ENCODE assay signal across 8 mouse cellular contexts in the genomic region with DNA sequence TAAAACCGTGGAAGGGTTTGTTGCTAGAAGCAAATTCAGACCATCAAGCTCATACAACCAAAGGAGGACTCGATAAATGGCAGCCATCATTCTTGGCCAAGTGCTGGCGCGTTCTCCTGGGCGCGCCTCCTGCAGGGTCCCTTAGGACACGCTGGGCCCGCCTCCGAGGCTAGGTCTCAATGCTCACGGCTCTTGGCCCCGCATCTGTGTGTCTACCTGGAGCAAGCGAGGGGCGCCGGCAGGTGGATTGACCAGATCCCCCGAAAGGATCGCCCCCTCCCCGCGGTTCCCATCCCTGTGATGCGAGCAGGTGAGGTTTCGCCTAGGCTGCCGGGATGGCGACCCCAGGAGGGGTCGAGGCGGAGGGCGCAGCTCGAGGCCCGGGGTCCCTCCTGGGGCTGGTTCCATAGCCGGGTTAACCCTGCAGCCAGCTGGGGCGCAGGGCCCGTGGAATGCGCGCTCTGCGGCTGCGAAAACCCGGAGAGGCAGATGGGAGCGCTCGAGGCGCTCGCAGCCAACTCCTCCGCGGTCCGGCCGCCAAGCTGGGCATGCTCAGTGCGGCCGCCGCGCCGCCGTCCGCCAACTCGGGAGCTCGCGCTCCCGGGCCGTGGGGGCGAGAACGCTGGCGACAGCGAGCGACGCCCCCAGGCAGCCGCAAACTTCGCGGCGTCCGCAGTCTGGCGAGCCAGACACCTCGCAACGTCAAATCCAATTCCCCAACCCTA. TPM values are rescaled to one million over a fixed set of nuclear protein-coding genes. Genes with fewer than 3 reads are reported as not detected.
A peak's percentile ranks its signal among the peaks of the same experiment; 100 is the strongest.
DNase-seq lines count a peak whose midpoint lies in the region; ATAC-seq and TF ChIP-seq lines count a peak whose summit lies in the region.

Med12l (plus strand) TSS at position 555 of the 725 bp plus-strand sequence.

- H3K4me2 ChIP-seq in forebrain, embryonic 12.5 days = peak within 1 kb of the TSS; percentile 96
- peak within 1 kb of the TSS; percentile 59 for H3K4me2 ChIP-seq in liver, embryonic 14.5 days (ENCODE audit: low read depth)

- no peaks in the 10 kb centered on the region for H3K36me3 ChIP-seq in E14TG2a.4 (ENCODE audit: insufficient read depth, low read length)
- H3K36me3 ChIP-seq in forebrain, embryonic 12.5 days (replicated peaks) = no peaks in the 10 kb centered on the region
- no peaks in the 10 kb centered on the region for H3K36me3 ChIP-seq in liver, embryonic 14.5 days (replicated peaks; ENCODE audit: control insufficient read depth, insufficient read depth, low read depth)

- TF ChIP-seq EP300 in liver, embryonic 14.5 days (IDR thresholded peaks at IDR 0.05; ENCODE audit: low read depth) = no peak

- peak within 1 kb of the TSS; percentile 96 for H3K27ac ChIP-seq in forebrain, embryonic 12.5 days
- H3K27ac ChIP-seq in liver, embryonic 14.5 days = no peak within 1 kb of the TSS
- peak within 1 kb of the TSS; percentile 67 for H3K27ac ChIP-seq in olfactory bulb, adult 2 months (ENCODE audit: insufficient read depth, low read depth, low read length)

- no peak for TF ChIP-seq CTCF in E14TG2a.4 (conservative IDR thresholded peaks at IDR 0.05; ENCODE audit: low read length)
- no peak for TF ChIP-seq CTCF in liver, embryonic 14.5 days (IDR thresholded peaks at IDR 0.05; ENCODE audit: low read depth)
- no peak for TF ChIP-seq CTCF in olfactory bulb, adult 2 months (IDR thresholded peaks at IDR 0.05; ENCODE audit: insufficient read depth, low read depth, low read length)

- DNase-seq in brain, embryonic 18.5 days (ENCODE audit: low read depth, low spot score) = peak; percentile 57
- peak; percentile 75 to 78 for DNase-seq in heart, postnatal 10 days
- peak; percentile 77 for DNase-seq in layer of hippocampus, adult 11-12 months (ENCODE audit: low spot score)
- DNase-seq in liver, embryonic 14.5 days (ENCODE audit: low read depth in 3 of 3, low spot score in 3 of 3) = no peak
- DNase-seq in thymus, postnatal 36 days = peak; percentile 50 to 62

- peaks cover 15% of the 10 kb centered on the region for H3K4me1 ChIP-seq in E14TG2a.4 (replicated peaks; ENCODE audit: low read depth, low read length)
- peaks cover 9% of the 10 kb centered on the region for H3K4me1 ChIP-seq in forebrain, embryonic 12.5 days
- H3K4me1 ChIP-seq in liver, embryonic 14.5 days (replicated peaks; ENCODE audit: control insufficient read depth in 2 of 2, insufficient read depth in 2 of 2, low read length in 1 of 2) = no peaks in the 10 kb centered on the region; a peak in 1 of 4 replicates
- H3K4me1 ChIP-seq in olfactory bulb, adult 2 months (ENCODE audit: control insufficient read depth, insufficient read depth, low read length) = peaks cover 7% of the 10 kb centered on the region; the same call in 1 of the 2 replicates

- intact Hi-C loops in heart, postnatal 10 days (cut with DNase I) = no loop called here

- no peaks in the 10 kb centered on the region for H3K9me3 ChIP-seq in E14TG2a.4 (ENCODE audit: low read length)
- no peaks in the 10 kb centered on the region for H3K9me3 ChIP-seq in forebrain, embryonic 12.5 days
- no peaks in the 10 kb centered on the region for H3K9me3 ChIP-seq in liver, embryonic 14.5 days (ENCODE audit: control insufficient read depth, low read length)

- peak; percentile 77 for ATAC-seq in forebrain, embryonic 12.5 days (ENCODE audit: low FRiP score)
- ATAC-seq in liver, embryonic 14.5 days (ENCODE audit: insufficient read depth) = 0 out of 2 replicates have a peak, but pooled peaks have one; percentile 33

- peak within 1 kb of the TSS; percentile 82 for H3K9ac ChIP-seq in forebrain, embryonic 12.5 days
- no peak within 1 kb of the TSS for H3K9ac ChIP-seq in liver, embryonic 14.5 days (replicated peaks)

- H3K4me3 ChIP-seq in E14TG2a.4 (replicated peaks; ENCODE audit: low read length) = peak within 1 kb of the TSS; percentile 85
- peak within 1 kb of the TSS; percentile 85 for H3K4me3 ChIP-seq in forebrain, embryonic 12.5 days (replicated peaks)
- peak within 1 kb of the TSS; percentile 53 to 54 for H3K4me3 ChIP-seq in liver, embryonic 14.5 days (ENCODE audit: insufficient read depth in 1 of 2, low read depth in 2 of 2, low read length in 2 of 2)
- H3K4me3 ChIP-seq in olfactory bulb, adult 2 months (ENCODE audit: insufficient read depth, low read depth, low read length) = peak within 1 kb of the TSS; percentile 66

- under 1% methylated on average over 57 of the region's 69 CpGs for WGBS in forebrain, embryonic 12.5 days
- WGBS in liver, embryonic 14.5 days (ENCODE audit: insufficient replicate concordance) = under 1% methylated on average over 69 of the region's 69 CpGs
- WGBS in olfactory bulb, adult 2 months = under 1% methylated on average over 69 of the region's 69 CpGs

- peaks cover 67% of the 10 kb centered on the region for H3K27me3 ChIP-seq in E14TG2a.4 (ENCODE audit: insufficient read depth, low read length)
- peaks cover 17% of the 10 kb centered on the region; the same call in 1 of the 2 replicates for H3K27me3 ChIP-seq in forebrain, embryonic 12.5 days
- H3K27me3 ChIP-seq in liver, embryonic 14.5 days (ENCODE audit: control insufficient read depth, insufficient read depth, low read length) = peaks cover 46% of the 10 kb centered on the region

- no peak; the same call in 1 of the 2 replicates for TF ChIP-seq POLR2A in olfactory bulb, adult 2 months (IDR thresholded peaks at IDR 0.05; ENCODE audit: insufficient read depth, low read depth, low read length)

RNA-seq across cellular contexts. Expression of gene Med12l, which starts in this region (rescaled TPM):
- 6.6 and 7.2 TPM in 2 replicates for polyA plus RNA-seq in forebrain, embryonic 12.5 days (2016; fragmentation: Nextera tagmentation; extraction: Ambion mirVana)
- 10 to 100 TPM in 1 of 2 experiments, 1 to 10 TPM in 1; 9.4 to 10.1 TPM for total RNA-seq in heart, postnatal 10 days (2021)
- polyA plus RNA-seq in liver, embryonic 14.5 days (2012; rRNA removed) = 0.57 TPM in 2 replicates
- polyA plus RNA-seq in liver, embryonic 14.5 days (2014; fragmentation: Nextera tagmentation; extraction: Ambion mirVana) = 0.51 and 0.63 TPM in 2 replicates
- not detected in 2 replicates for polyA plus RNA-seq in olfactory bulb, adult 2 months (2012; ENCODE audit: insufficient read depth, insufficient read length, low replicate concordance, missing spikeins)

Comparison
In these comparisons a context has a peak if more than half of its experiments do, and no peak if none do; other contexts are left out.
1. Peak in ATAC-seq, H3K4me3 ChIP-seq and H3K4me2 ChIP-seq in liver, embryonic 14.5 days; RNA of the gene not detected or under 1 TPM.
2. DNase-seq: peak in brain, embryonic 18.5 days (single experiment), heart, postnatal 10 days (2 of 2), layer of hippocampus, adult 11-12 months (single experiment) and thymus, postnatal 36 days (2 of 2); none in liver, embryonic 14.5 days (0 of 3).
3. Peak in every context shown above with its lines, with median percentiles within 50 percentile points of each other: H3K4me3 ChIP-seq.